Mouse (Mus musculus): ENCODE results near the gene Acoxl.

DNA sequence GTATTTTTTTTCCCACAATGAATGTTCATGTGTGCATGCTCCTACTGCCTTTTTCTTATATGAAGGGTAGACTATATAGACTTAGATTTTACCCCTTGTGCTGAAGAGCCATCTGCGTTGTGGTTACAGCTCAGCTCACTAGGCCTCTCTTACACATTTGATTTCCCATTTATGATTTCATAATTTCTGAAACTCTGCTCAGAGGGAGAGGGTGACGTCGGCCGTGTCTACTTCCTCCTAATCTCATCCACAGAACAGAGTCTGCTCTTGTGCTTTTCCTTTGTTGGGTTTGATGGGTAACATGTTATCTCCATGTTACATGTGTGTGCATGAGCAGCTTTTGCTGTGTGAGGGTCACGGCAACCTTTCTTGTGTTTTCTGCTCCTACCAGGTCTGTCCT, 219.2 kb downstream of the Acoxl start:
- TF ChIP-seq CTCF (IDR thresholded peaks at IDR 0.05; ENCODE audit: control insufficient read depth, insufficient read depth, low read length) = no peak
- no peak for TF ChIP-seq POLR2A (IDR thresholded peaks at IDR 0.05; ENCODE audit: borderline replicate concordance, control insufficient read depth, low read depth, low read length)
